Mouse (Mus musculus) bone marrow, adult 2 months (tissue): ENCODE data around the gene Nbl1.

ENCODE experiments used
- CTCF ChIP-seq: fragments of 200-500 bp; IDR thresholded peaks from 2 replicates; pipeline ENCODE4 v1.5.1; 2011; ENCODE audit warnings: low read length, control low read depth; ENCODE audit not compliant: control insufficient read depth, insufficient read depth
- POLR2A ChIP-seq: fragments of 200-500 bp; IDR thresholded peaks from 2 replicates; pipeline ENCODE4 v1.6.1; 2011; ENCODE audit warnings: low read depth, mild to moderate bottlenecking, control low read depth, low read length, borderline replicate concordance; ENCODE audit not compliant: control insufficient read depth

DNA sequence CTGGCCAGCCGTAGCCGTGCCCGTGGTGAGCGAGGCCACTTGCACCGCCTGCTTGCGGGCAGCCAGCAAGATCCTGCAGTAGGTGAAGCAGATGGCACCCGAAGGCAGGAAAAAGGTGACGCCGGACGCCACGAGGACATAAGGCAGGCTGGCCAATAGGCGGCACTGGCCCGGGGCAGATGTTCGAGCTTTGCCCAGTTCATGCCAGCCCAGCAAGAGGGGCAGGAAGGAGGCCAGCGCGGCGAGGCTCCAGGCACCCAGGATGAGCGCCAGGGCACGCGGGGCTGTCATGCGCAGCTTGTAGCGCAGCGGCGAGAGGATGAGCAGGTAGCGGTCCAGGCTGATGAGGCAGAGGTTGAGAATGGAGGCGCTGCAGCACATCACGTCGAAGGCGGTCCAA lies 18.7 kb downstream of the Nbl1 start:
- TF ChIP-seq CTCF (no peak), POLR2A (no peak)
